Mouse (Mus musculus) left cerebral cortex, postnatal 14 days (tissue): Measurements from ENCODE around the gene Chchd3. TPM values are rescaled to one million over a fixed set of nuclear protein-coding genes. Genes with fewer than 3 reads are reported as not detected.

ENCODE experiments used
- DNase-seq, 2 experiments: peaks; one replicate each; pipeline ENCODE4 v3.0.0; 2021 to 2022; ENCODE audit warnings: low spot score in 2 of 2, mixed read lengths in 1 of 2
- intact Hi-C: fragments of 180-260 bp; cut with DNase I; formaldehyde crosslinking; loops from one replicate; pipeline ENCODE4 v1.15.1; 2025
- total RNA-seq, 2 experiments: library from RNA; stranded (reverse); gene quantifications; 2 replicates each; pipeline ENCODE4 v1.2.3; 2021

Gene Chchd3
- total RNA-seq, 2 experiments from 2014 or later: 90.8 to 92.6 TPM

GRCm38 (mm10) chr6:33028296-33028695 lies 31.8 kb downstream of the Chchd3 start:
- no peak for DNase-seq
- intact Hi-C loops: no loop called here

GRCm38 (mm10) chr6:33025041-33025440 lies 35.0 kb downstream of the Chchd3 start:
- intact Hi-C loops: no loop called here
- no peak for DNase-seq

- no peak for DNase-seq
- intact Hi-C loops: no loop called here
Measured at GRCm38 (mm10) chr6:33004607-33005006, 55.5 kb downstream of the Chchd3 start.

- intact Hi-C loops: no loop called here
- DNase-seq: no peak
Measured at GRCm38 (mm10) chr6:33002988-33003387, 57.1 kb downstream of the Chchd3 start.

- DNase-seq: no peak
- intact Hi-C loops: no loop called here
Measured at GRCm38 (mm10) chr6:33001271-33001670, 58.8 kb downstream of the Chchd3 start.

GRCm38 (mm10) chr6:32996597-32996996 lies 63.5 kb downstream of the Chchd3 start:
- intact Hi-C loops: no loop called here
- DNase-seq: no peak

- intact Hi-C loops: no loop called here
- DNase-seq: no peak
Measured at GRCm38 (mm10) chr6:32993847-32994246, 66.2 kb downstream of the Chchd3 start.

- no peak for DNase-seq
- intact Hi-C loops: no loop called here
Measured at GRCm38 (mm10) chr6:32990061-32990633, 69.9 kb downstream of the Chchd3 start.

GRCm38 (mm10) chr6:32988561-32988960 lies 71.5 kb downstream of the Chchd3 start:
- no peak for DNase-seq
- intact Hi-C loops: no loop called here

GRCm38 (mm10) chr6:32983876-32984275 lies 76.2 kb downstream of the Chchd3 start:
- intact Hi-C loops: no loop called here

GRCm38 (mm10) chr6:32981253-32981652 lies 78.8 kb downstream of the Chchd3 start:
- intact Hi-C loops: no loop called here
- no peak for DNase-seq

More at GRCm38 (mm10) chr6:32983876-32984275, 76.2 kb downstream of the Chchd3 start:
- no peak for DNase-seq

- intact Hi-C loops: no loop called here
- DNase-seq: no peak
Measured at GRCm38 (mm10) chr6:32978811-32979210, 81.2 kb downstream of the Chchd3 start.

GRCm38 (mm10) chr6:32971926-32972325 lies 88.1 kb downstream of the Chchd3 start:
- no peak for DNase-seq
- intact Hi-C loops: no loop called here

- DNase-seq: no peak
- intact Hi-C loops: no loop called here
Measured at GRCm38 (mm10) chr6:32968971-32969370, 91.1 kb downstream of the Chchd3 start.

- DNase-seq: no peak
- intact Hi-C loops: no loop called here
Measured at GRCm38 (mm10) chr6:32962048-32962447, 98.0 kb downstream of the Chchd3 start.

GRCm38 (mm10) chr6:32961477-32961876 lies 98.6 kb downstream of the Chchd3 start:
- intact Hi-C loops: no loop called here
- DNase-seq: no peak

- intact Hi-C loops: no loop called here
- DNase-seq: no peak
Measured at GRCm38 (mm10) chr6:32959816-32960550, 100.1 kb downstream of the Chchd3 start.

GRCm38 (mm10) chr6:32955481-32955880 lies 104.6 kb downstream of the Chchd3 start:
- no peak for DNase-seq
- intact Hi-C loops: no loop called here

- no peak for DNase-seq
- intact Hi-C loops: no loop called here
Measured at GRCm38 (mm10) chr6:32950973-32951372, 109.1 kb downstream of the Chchd3 start.

GRCm38 (mm10) chr6:32949702-32950101 lies 110.4 kb downstream of the Chchd3 start:
- no peak for DNase-seq
- intact Hi-C loops: no loop called here

- intact Hi-C loops: no loop called here
- no peak for DNase-seq
Measured at GRCm38 (mm10) chr6:32947225-32947624, 112.8 kb downstream of the Chchd3 start.
